Mouse (Mus musculus) lung, postnatal 0 days (tissue): ENCODE data around the gene Mafg.

Experiments
- CTCF ChIP-seq: IDR thresholded peaks from 2 replicates; pipeline ENCODE4 v1.5.1; 2016; ENCODE audit warnings: antibody characterized with exemption, mild to moderate bottlenecking
- EP300 ChIP-seq: IDR thresholded peaks from 2 replicates; pipeline ENCODE4 v1.6.1; 2016; ENCODE audit warnings: antibody characterized with exemption, mild to moderate bottlenecking, control low read depth

- TF ChIP-seq CTCF (peak; percentile 41), EP300 (no peak)
Observed at GRCm38 (mm10) chr11:120660301-120661075, 27.1 kb upstream of the Mafg start.
